Mouse (Mus musculus): ENCODE data around the gene Hnrnpa0. TPM values are rescaled to one million over a fixed set of nuclear protein-coding genes. Genes with fewer than 3 reads are reported as not detected.

Gene Hnrnpa0
- polyA plus RNA-seq, 2 experiments from 2014 or later = 17.1 to 27.4 TPM

- no peak for ATAC-seq
Measured at GRCm38 (mm10) chr13:58126862-58127765, 1.2 kb downstream of the Hnrnpa0 start.

GRCm38 (mm10) chr13:58126126-58126525, 2.2 kb downstream of the Hnrnpa0 start:
- peak; percentile 21 for ATAC-seq

- ATAC-seq = no peak
Measured at GRCm38 (mm10) chr13:58124989-58125388, 3.4 kb downstream of the Hnrnpa0 start.

- ATAC-seq = no peak
Measured at GRCm38 (mm10) chr13:58124278-58124677, 4.1 kb downstream of the Hnrnpa0 start.

- no peak for ATAC-seq
Measured at GRCm38 (mm10) chr13:58123381-58123780, 5.0 kb downstream of the Hnrnpa0 start.

GRCm38 (mm10) chr13:58122786-58123297, 5.5 kb downstream of the Hnrnpa0 start:
- no peak for ATAC-seq

- peak; percentile 48 for ATAC-seq
Measured at GRCm38 (mm10) chr13:58117318-58118017, 10.9 kb downstream of the Hnrnpa0 start.

GRCm38 (mm10) chr13:58116801-58117200, 11.6 kb downstream of the Hnrnpa0 start:
- no peak for ATAC-seq

- no peak for ATAC-seq
Measured at GRCm38 (mm10) chr13:58115227-58115626, 13.1 kb downstream of the Hnrnpa0 start.

GRCm38 (mm10) chr13:58113061-58113900, 15.1 kb downstream of the Hnrnpa0 start, which contains the start of gene Klhl3:
Klhl3 (minus strand) TSS chr13:58113592.
- peak; percentile 80 for ATAC-seq

- no peak for ATAC-seq
Measured at GRCm38 (mm10) chr13:58112601-58113041, 15.7 kb downstream of the Hnrnpa0 start.

- no peak for ATAC-seq
Measured at GRCm38 (mm10) chr13:58112191-58112590, 16.2 kb downstream of the Hnrnpa0 start.

GRCm38 (mm10) chr13:58111306-58111705, 17.1 kb downstream of the Hnrnpa0 start:
- no peak for ATAC-seq

- no peak for ATAC-seq
Measured at GRCm38 (mm10) chr13:58090643-58091042, 37.7 kb downstream of the Hnrnpa0 start.

GRCm38 (mm10) chr13:58084396-58084795, 44.0 kb downstream of the Hnrnpa0 start:
- ATAC-seq = no peak

- no peak for ATAC-seq
Measured at GRCm38 (mm10) chr13:58083521-58083920, 44.8 kb downstream of the Hnrnpa0 start.

GRCm38 (mm10) chr13:58083048-58083447, 45.3 kb downstream of the Hnrnpa0 start:
- no peak for ATAC-seq

- no peak for ATAC-seq
Measured at GRCm38 (mm10) chr13:58078361-58078760, 50.0 kb downstream of the Hnrnpa0 start.

Data from CD4-positive, CD25-positive, alpha-beta regulatory T cell, adult 4 months (primary cell).